16 mouse cellular contexts compared by ENCODE assay signal in genomic region chr10:111273463-111274088, GRCm38 (mm10). TPM values are rescaled to one million over a fixed set of nuclear protein-coding genes. Genes with fewer than 3 reads are reported as not detected.
DNase-seq lines count a peak whose midpoint lies in the region; ATAC-seq and TF ChIP-seq lines count a peak whose summit lies in the region.
"Had no signal": no experiment of that assay in that cellular context is flagged by ENCODE, and none has a peak within 500 bp of the region (broad histone marks: within the 10 kb centered on the region; RNA-seq: fewer than 3 reads in every experiment).

No protein-coding gene starts in this region.

- no peak for TF ChIP-seq POLR2A in heart, adult 2 months (IDR thresholded peaks at IDR 0.05; ENCODE audit: insufficient read depth, low read depth, low read length)

- peak overlapping the region; percentile 50 for H3K27ac ChIP-seq in heart, adult 2 months
- no peak overlapping the region for H3K27ac ChIP-seq in kidney, postnatal 0 days
- peak overlapping the region; percentile 18; the same call in 1 of the 2 replicates for H3K27ac ChIP-seq in hindbrain, embryonic 12.5 days
- H3K27ac ChIP-seq: embryonic facial prominence, embryonic 13.5 days; left cerebral cortex, adult 2 months had no signal

- no peaks in the 10 kb centered on the region for H3K27me3 ChIP-seq in heart, adult 2 months (ENCODE audit: control insufficient read depth, insufficient read depth, low read length)
- H3K27me3 ChIP-seq in kidney, postnatal 0 days (ENCODE audit: insufficient read depth, low read length) = no peaks in the 10 kb centered on the region
- no peaks in the 10 kb centered on the region for H3K27me3 ChIP-seq in hindbrain, embryonic 12.5 days
- H3K27me3 ChIP-seq: embryonic facial prominence, embryonic 13.5 days; Patski had no signal

- H3K36me3 ChIP-seq in heart, adult 2 months (ENCODE audit: control insufficient read depth, insufficient read depth, low read length) = peaks cover 14% of the 10 kb centered on the region
- H3K36me3 ChIP-seq in kidney, postnatal 0 days (ENCODE audit: insufficient read depth, low read length) = peaks cover 19% of the 10 kb centered on the region; the same call in 1 of the 2 replicates
- peaks cover 38% of the 10 kb centered on the region for H3K36me3 ChIP-seq in hindbrain, embryonic 12.5 days

- intact Hi-C loops in heart, adult 2 months (cut with DNase I) = loop anchor here (2.0 to 5.0 kb wide), 2 partner anchors 46 to 299 kb away; no protein-coding TSS in a partner anchor

- DNase-seq in heart, adult 2 months = no peak
- DNase-seq in heart, adult 18-20 months = no peak
- peak; percentile 32 for DNase-seq in kidney, postnatal 0 days (ENCODE audit: low spot score)
- no peak for DNase-seq in kidney, postnatal 4 days
- DNase-seq in 416B (ENCODE audit: low read depth) = peak; percentile 31
- DNase-seq in B cell, adult 2 months = no peak
- no peak for DNase-seq in spleen, adult 12 weeks (ENCODE audit: low spot score)
- DNase-seq: adrenal gland, adult 2 months; cerebellum, adult 11-12 months; kidney, postnatal 25 days; thymus, adult 2 months had no signal

- H3K4me3 ChIP-seq in heart, adult 2 months = no peak overlapping the region
- no peak overlapping the region for H3K4me3 ChIP-seq in kidney, postnatal 0 days (replicated peaks; ENCODE audit: low read depth, low read length)
- H3K4me3 ChIP-seq in hindbrain, embryonic 12.5 days = no peak overlapping the region
- H3K4me3 ChIP-seq: embryonic facial prominence, embryonic 13.5 days; left cerebral cortex, adult 2 months had no signal

- H3K9ac ChIP-seq in heart, adult 2 months (ENCODE audit: low read depth, low read length) = no peak overlapping the region
- H3K9ac ChIP-seq in kidney, postnatal 0 days (ENCODE audit: low read depth, low read length) = no peak overlapping the region
- no peak overlapping the region for H3K9ac ChIP-seq in hindbrain, embryonic 12.5 days
- H3K9ac ChIP-seq: embryonic facial prominence, embryonic 13.5 days had no signal

- H3K79me2 ChIP-seq in heart, adult 2 months (replicated peaks; ENCODE audit: control insufficient read depth, insufficient read depth, low read length) = no peaks in the 10 kb centered on the region

- H3K4me1 ChIP-seq in heart, adult 2 months (ENCODE audit: control insufficient read depth, insufficient read depth, low read length) = peaks cover 3% of the 10 kb centered on the region
- H3K4me1 ChIP-seq in kidney, postnatal 0 days (replicated peaks; ENCODE audit: insufficient read depth, low read length) = no peaks in the 10 kb centered on the region
- peaks cover 8% of the 10 kb centered on the region; the same call in 1 of the 2 replicates for H3K4me1 ChIP-seq in hindbrain, embryonic 12.5 days
- H3K4me1 ChIP-seq: embryonic facial prominence, embryonic 13.5 days had no signal

- TF ChIP-seq CTCF in heart, adult 2 months (IDR thresholded peaks at IDR 0.05) = no peak
- TF ChIP-seq CTCF in kidney, postnatal 0 days (IDR thresholded peaks at IDR 0.05; ENCODE audit: low read depth) = no peak

- H3K4me2 ChIP-seq in kidney, postnatal 0 days (ENCODE audit: low read length) = no peak overlapping the region
- no peak overlapping the region for H3K4me2 ChIP-seq in hindbrain, embryonic 12.5 days (replicated peaks)
- H3K4me2 ChIP-seq: embryonic facial prominence, embryonic 13.5 days; liver, embryonic 11.5 days had no signal

- 43% methylated on average over 5 of the region's 5 CpGs for WGBS in heart, adult 2 months
- WGBS in kidney, postnatal 0 days = 45% methylated on average over 5 of the region's 5 CpGs
- 31% methylated on average over 5 of the region's 5 CpGs for WGBS in hindbrain, embryonic 12.5 days

- ATAC-seq in kidney, postnatal 0 days (replicated peaks; ENCODE audit: low FRiP score, low read depth) = no peak; the same call in 1 of the 2 replicates
- peak; percentile 79 for ATAC-seq in hindbrain, embryonic 12.5 days (ENCODE audit: low FRiP score)
- ATAC-seq: Patski had no signal

- no peaks in the 10 kb centered on the region for H3K9me3 ChIP-seq in kidney, postnatal 0 days (replicated peaks; ENCODE audit: low read length)
- no peaks in the 10 kb centered on the region for H3K9me3 ChIP-seq in hindbrain, embryonic 12.5 days (replicated peaks)
- H3K9me3 ChIP-seq: embryonic facial prominence, embryonic 13.5 days had no signal

- TF ChIP-seq EP300 in heart, adult 2 months (IDR thresholded peaks at IDR 0.05; ENCODE audit: insufficient read depth, low read depth, low read length) = no peak

RNA-seq across cellular contexts. Expression of gene Bbs10, which starts 24.9 kb away (rescaled TPM):
- 1 to 10 TPM; 2.4 to 2.7 TPM for total RNA-seq in heart, adult 2 months (2021)
- polyA plus RNA-seq in heart, adult 2 months (2012; rRNA removed) = 1.1 and 2.5 TPM in 2 replicates
- 1 to 10 TPM; 2.8 to 3.1 TPM for total RNA-seq in heart, adult 18-20 months (2021)
- polyA plus RNA-seq in kidney, postnatal 0 days (2015; fragmentation: Nextera tagmentation; extraction: Ambion mirVana) = 5.7 and 6.2 TPM in 2 replicates
- polyA plus RNA-seq in hindbrain, embryonic 12.5 days (2016; fragmentation: Nextera tagmentation; extraction: Ambion mirVana) = 6.5 and 6.7 TPM in 2 replicates

Comparison
In these comparisons a context has a peak if more than half of its experiments do, and no peak if none do; other contexts are left out.
1. DNase-seq: peak in kidney, postnatal 0 days (single experiment) and 416B (single experiment); none in heart, adult 2 months (0 of 2), heart, adult 18-20 months (0 of 2), kidney, postnatal 4 days (0 of 2), B cell, adult 2 months (0 of 2) and spleen, adult 12 weeks (single experiment).